8 mouse cellular contexts compared by ENCODE assay signal in genomic region chr4:134372294-134372747, GRCm38 (mm10). TPM values are rescaled to one million over a fixed set of nuclear protein-coding genes. Genes with fewer than 3 reads are reported as not detected.
A peak's percentile ranks its signal among the peaks of the same experiment; 100 is the strongest.
DNase-seq lines count a peak whose midpoint lies in the region; ATAC-seq and TF ChIP-seq lines count a peak whose summit lies in the region.

No protein-coding gene starts in this region.

- peaks cover 21% of the 10 kb centered on the region for H3K4me1 ChIP-seq in hindbrain, embryonic 13.5 days (replicated peaks)

- H3K27me3 ChIP-seq in Patski, result no peaks in the 10 kb centered on the region
- peaks cover 60% of the 10 kb centered on the region for H3K27me3 ChIP-seq in hindbrain, embryonic 13.5 days

- under 1% methylated on average over 16 of the region's 16 CpGs for WGBS in hindbrain, embryonic 13.5 days

- H3K27ac ChIP-seq in hindbrain, embryonic 13.5 days, result no peak overlapping the region

- in situ Hi-C loops in Patski (cut with MboI; ENCODE audit: low pct_unique_long_range_greater_than_20kb), result no loop called here

- CTCF ChIA-PET in Patski (lab: Charles Lee), result no interaction called here

- peak overlapping the region; percentile 50 for H3K4me3 ChIP-seq in hindbrain, embryonic 13.5 days

- POLR2A ChIA-PET in Patski (lab: Charles Lee), result interaction anchor here (0.6 kb wide), 2 partner anchors 73 to 156 kb away, joined by 3 to 8 read pairs; no protein-coding TSS in a partner anchor

- H3K4me2 ChIP-seq in hindbrain, embryonic 13.5 days, result peak overlapping the region; percentile 81

- ATAC-seq in Patski, result peak; percentile 45
- peak; percentile 90 for ATAC-seq in hindbrain, embryonic 13.5 days (ENCODE audit: low FRiP score)

- H3K9me3 ChIP-seq in hindbrain, embryonic 13.5 days, result no peaks in the 10 kb centered on the region

- no peak for TF ChIP-seq CTCF in Patski (IDR thresholded peaks at IDR 0.05)

- H3K9ac ChIP-seq in hindbrain, embryonic 13.5 days, result peak overlapping the region; percentile 66

- no peaks in the 10 kb centered on the region for H3K36me3 ChIP-seq in hindbrain, embryonic 13.5 days

- DNase-seq in Patski (ENCODE audit: low read depth, low spot score), result no peak
- DNase-seq in cerebellum, postnatal 14 days, result peak; percentile 86 to 88
- peak; percentile 64 to 79 for DNase-seq in frontal cortex, postnatal 25 days (ENCODE audit: low spot score in 2 of 2)
- peak; percentile 74 for DNase-seq in left cerebral cortex, adult 11 months (ENCODE audit: low spot score)
- peak; percentile 91 for DNase-seq in lung, postnatal 36 days
- peak; percentile 92 for DNase-seq in right cerebral cortex, adult 18-20 months
- DNase-seq in urinary bladder, postnatal 14 days (ENCODE audit: low spot score), result peak; percentile 91

RNA-seq across cellular contexts. Expression of gene Extl1, which starts 11.3 kb away (rescaled TPM):
- 0.98 TPM for polyA plus RNA-seq in Patski (2021)
- polyA plus RNA-seq in hindbrain, embryonic 13.5 days (2015; fragmentation: Nextera tagmentation; extraction: Ambion mirVana), result 0.36 and 0.45 TPM in 2 replicates

RNA-seq across cellular contexts. Expression of gene Pafah2, which starts 23.8 kb away (rescaled TPM):
- 36.0 TPM for polyA plus RNA-seq in Patski (2021)
- polyA plus RNA-seq in hindbrain, embryonic 13.5 days (2015; fragmentation: Nextera tagmentation; extraction: Ambion mirVana), result 7.8 TPM in 2 replicates

RNA-seq across cellular contexts. Expression of gene Slc30a2, which starts 29.3 kb away (rescaled TPM):
- polyA plus RNA-seq in Patski (2021), result not detected
- not detected in 2 replicates for polyA plus RNA-seq in hindbrain, embryonic 13.5 days (2015; fragmentation: Nextera tagmentation; extraction: Ambion mirVana)

RNA-seq across cellular contexts. Expression of gene Trim63, which starts 57.4 kb away (rescaled TPM):
- polyA plus RNA-seq in Patski (2021), result 0.36 TPM
- polyA plus RNA-seq in hindbrain, embryonic 13.5 days (2015; fragmentation: Nextera tagmentation; extraction: Ambion mirVana), result 0.38 and 0.51 TPM in 2 replicates
